Mouse (Mus musculus): ENCODE measurements at regions not wholly inside any gene's neighbourhood (a gene's known extent, or its start where the extent isn't known, plus 50 kb on each side); places are given as distances from the start of the nearest gene placed in this dataset.
"Not testable (repeated sequence)": the region's sequence is repeated elsewhere in the genome, so short reads cannot be mapped to it uniquely, and the experiment has no call there.

- in situ Hi-C loops (cut with MboI, MseI) = no loop called here
These were observed 235.2 kb downstream of the Diras2 start for GRCm38 (mm10) chr13:52295847-52296246.

- in situ Hi-C loops (cut with MboI, MseI) = no loop called here
These were observed 234.4 kb downstream of the Diras2 start for GRCm38 (mm10) chr13:52296541-52297276.

GRCm38 (mm10) chr13:52297277-52297623, 233.8 kb downstream of the Diras2 start:
- in situ Hi-C loops (cut with MboI, MseI) = no loop called here

- in situ Hi-C loops (cut with MboI, MseI) = no loop called here
These were observed 232.7 kb downstream of the Diras2 start for GRCm38 (mm10) chr13:52298362-52298761.

GRCm38 (mm10) chr13:52305328-52305727, 225.8 kb downstream of the Diras2 start:
- in situ Hi-C loops (cut with MboI, MseI) = not testable (repeated sequence)

- in situ Hi-C loops (cut with MboI, MseI) = no loop called here
These were observed 224.2 kb downstream of the Diras2 start for GRCm38 (mm10) chr13:52306783-52307440.

- in situ Hi-C loops (cut with MboI, MseI) = no loop called here
These were observed 220.1 kb downstream of the Diras2 start for GRCm38 (mm10) chr13:52310954-52311353.

GRCm38 (mm10) chr13:52318276-52318675, 212.8 kb downstream of the Diras2 start:
- in situ Hi-C loops (cut with MboI, MseI) = loop anchor here in 1 of 2 experiments (5.0 kb wide), 1 partner anchor 36 kb away; no protein-coding TSS in a partner anchor

GRCm38 (mm10) chr13:52323691-52324090, 207.4 kb downstream of the Diras2 start:
- in situ Hi-C loops (cut with MboI, MseI) = no loop called here

- in situ Hi-C loops (cut with MboI, MseI) = not testable (repeated sequence)
These were observed 206.7 kb downstream of the Diras2 start for GRCm38 (mm10) chr13:52324378-52324777.

- in situ Hi-C loops (cut with MboI, MseI) = not testable (repeated sequence)
These were observed 205.4 kb downstream of the Diras2 start for GRCm38 (mm10) chr13:52325647-52326046.

- in situ Hi-C loops (cut with MboI, MseI) = no loop called here
These were observed 203.3 kb downstream of the Diras2 start for GRCm38 (mm10) chr13:52327734-52328133.

GRCm38 (mm10) chr13:52328766-52329165, 202.3 kb downstream of the Diras2 start:
- in situ Hi-C loops (cut with MboI, MseI) = no loop called here

GRCm38 (mm10) chr13:52331068-52331467, 200.0 kb downstream of the Diras2 start:
- in situ Hi-C loops (cut with MboI, MseI) = no loop called here

GRCm38 (mm10) chr13:52334962-52335361, 196.1 kb downstream of the Diras2 start:
- in situ Hi-C loops (cut with MboI, MseI) = no loop called here

- in situ Hi-C loops (cut with MboI, MseI) = no loop called here
These were observed 193.1 kb downstream of the Diras2 start for GRCm38 (mm10) chr13:52337936-52338335.

- in situ Hi-C loops (cut with MboI, MseI) = no loop called here
These were observed 191.9 kb downstream of the Diras2 start for GRCm38 (mm10) chr13:52339156-52339555.

- in situ Hi-C loops (cut with MboI, MseI) = no loop called here
These were observed 189.1 kb downstream of the Diras2 start for GRCm38 (mm10) chr13:52341981-52342380.

- in situ Hi-C loops (cut with MboI, MseI) = no loop called here
These were observed 186.7 kb downstream of the Diras2 start for GRCm38 (mm10) chr13:52344383-52344782.

- in situ Hi-C loops (cut with MboI, MseI) = no loop called here
These were observed 186.2 kb downstream of the Diras2 start for GRCm38 (mm10) chr13:52344853-52345252.

GRCm38 (mm10) chr13:52345375-52346026, 185.6 kb downstream of the Diras2 start:
- in situ Hi-C loops (cut with MboI, MseI) = no loop called here

- in situ Hi-C loops (cut with MboI, MseI) = no loop called here
These were observed 185.1 kb downstream of the Diras2 start for GRCm38 (mm10) chr13:52346027-52346375.

GRCm38 (mm10) chr13:52347631-52348030, 183.4 kb downstream of the Diras2 start:
- in situ Hi-C loops (cut with MboI, MseI) = no loop called here

Measured in T-helper 17 cell (primary cell).